Mouse (Mus musculus) stomach, postnatal 0 days (tissue): Measurements from ENCODE around the gene Exosc2.

ENCODE experiments used
- CTCF ChIP-seq: IDR thresholded peaks from 2 replicates; pipeline ENCODE4 v1.5.1; 2016; ENCODE audit warnings: antibody characterized with exemption, low read depth, mild to moderate bottlenecking, moderate library complexity
- EP300 ChIP-seq: optimal IDR thresholded peaks from 2 replicates; pipeline ENCODE3; 2016; ENCODE audit warnings: antibody characterized with exemption

- no peak for TF ChIP-seq EP300
- TF ChIP-seq CTCF = peak; percentile 66
These were observed 27.7 kb downstream of the Exosc2 start for GRCm38 (mm10) chr2:31698209-31698608.
